Mouse (Mus musculus) MEL-GATA-1-ER (cell line): ENCODE measurements around the gene Nbr1.
"Not testable (repeated sequence)": the region's sequence is repeated elsewhere in the genome, so short reads cannot be mapped to it uniquely, and the experiment has no call there.

Experiments used
- DNase-seq: peaks from one replicate; pipeline ENCODE4 v3.0.0-alpha.2; 2012; ENCODE audit warnings: low read depth; ENCODE audit errors: extremely low read depth

Gene Nbr1

DNA sequence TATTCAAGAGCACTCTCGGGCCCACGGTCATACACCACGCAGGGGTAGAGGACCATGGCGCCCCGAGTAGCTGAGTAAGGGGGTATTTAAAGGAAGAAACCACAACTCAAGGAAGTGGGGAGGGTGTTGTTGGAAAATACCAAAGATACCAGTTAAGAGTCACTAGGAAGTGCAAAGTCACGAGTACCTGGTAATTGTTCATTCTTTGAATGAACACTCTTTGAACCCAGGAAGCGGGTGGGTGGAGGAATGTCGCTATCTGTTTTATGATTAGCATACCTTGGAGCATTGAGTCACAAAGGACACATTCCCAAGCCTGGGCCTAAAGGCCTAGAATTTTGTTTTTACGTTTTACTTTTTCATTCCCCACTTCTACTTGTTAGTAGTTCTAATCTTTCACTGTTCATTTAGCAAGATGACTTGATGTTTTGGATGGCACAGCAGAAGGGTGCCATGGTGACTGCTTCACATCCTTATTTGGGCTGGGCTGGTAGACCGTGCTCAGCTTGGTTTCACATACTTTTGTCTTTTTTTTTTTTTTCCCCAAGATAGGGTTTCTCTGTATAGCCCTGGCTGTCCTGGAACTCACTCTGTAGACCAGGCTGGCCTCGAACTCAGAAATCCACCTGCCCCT, 68.2 kb downstream of the Nbr1 start:
- DNase-seq, result not testable (repeated sequence)

DNA sequence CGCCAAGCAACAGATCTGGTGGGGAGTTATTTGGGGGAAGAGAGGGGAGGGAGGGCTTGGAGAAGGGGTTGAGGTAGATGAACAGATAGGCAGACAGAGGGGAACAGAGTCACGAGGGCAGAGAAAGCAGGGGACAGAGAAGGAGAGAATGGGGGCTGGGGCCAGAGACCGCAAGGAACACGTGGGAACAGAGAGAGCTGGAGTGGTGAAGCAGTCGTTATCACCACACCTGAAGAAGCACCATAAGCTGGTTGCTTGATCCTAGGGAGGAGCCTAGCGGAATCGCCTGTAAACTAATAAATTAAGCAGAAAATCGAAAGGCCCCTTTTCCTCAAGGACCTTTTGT, 74.7 kb downstream of the Nbr1 start:
- no peak for DNase-seq

DNA sequence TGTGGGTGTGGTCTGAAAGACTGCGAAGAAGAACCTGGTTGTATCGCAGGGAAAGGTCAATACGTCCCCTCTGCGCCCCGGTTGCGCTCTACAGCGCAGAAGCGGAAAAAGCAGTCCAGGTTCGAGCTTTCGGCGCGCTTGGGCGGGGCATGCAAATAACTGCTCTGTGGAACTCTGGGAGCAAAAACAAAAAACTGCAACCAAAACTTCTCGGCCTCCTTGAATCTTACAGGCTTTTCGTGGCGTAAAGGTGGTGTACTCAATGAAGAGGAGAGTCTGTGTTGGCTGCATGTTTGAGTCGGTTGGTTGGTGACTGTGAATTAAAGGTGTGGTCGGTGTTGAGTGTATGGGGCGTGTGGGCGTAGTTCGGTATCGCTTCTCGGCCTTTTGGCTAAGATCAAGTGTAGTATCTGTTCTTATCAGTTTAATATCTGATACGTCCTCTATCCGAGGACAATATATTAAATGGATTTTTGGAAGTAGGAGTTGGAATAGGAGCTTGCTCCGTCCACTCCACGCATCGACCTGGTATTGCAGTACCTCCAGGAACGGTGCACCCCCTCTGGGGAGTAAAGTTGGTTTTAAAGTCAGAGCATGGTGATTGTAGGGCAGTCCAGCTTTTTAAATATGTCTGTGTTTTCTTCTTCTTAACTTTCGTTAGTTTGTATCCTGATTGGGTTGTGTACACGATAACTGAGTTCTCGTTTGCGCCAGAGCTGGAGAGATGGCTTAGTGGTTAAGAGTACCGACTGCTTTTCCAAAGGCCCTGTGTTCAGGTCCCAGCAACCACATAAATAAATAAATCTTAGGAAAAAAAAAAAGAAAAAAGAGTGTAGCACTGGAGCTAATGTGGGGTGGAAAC, 75.3 kb downstream of the Nbr1 start, which contains the start of gene Rdm1:
Rdm1 (plus strand) TSS at position 201 of the 862 bp plus-strand sequence.
- DNase-seq, result peak; percentile 88

DNA sequence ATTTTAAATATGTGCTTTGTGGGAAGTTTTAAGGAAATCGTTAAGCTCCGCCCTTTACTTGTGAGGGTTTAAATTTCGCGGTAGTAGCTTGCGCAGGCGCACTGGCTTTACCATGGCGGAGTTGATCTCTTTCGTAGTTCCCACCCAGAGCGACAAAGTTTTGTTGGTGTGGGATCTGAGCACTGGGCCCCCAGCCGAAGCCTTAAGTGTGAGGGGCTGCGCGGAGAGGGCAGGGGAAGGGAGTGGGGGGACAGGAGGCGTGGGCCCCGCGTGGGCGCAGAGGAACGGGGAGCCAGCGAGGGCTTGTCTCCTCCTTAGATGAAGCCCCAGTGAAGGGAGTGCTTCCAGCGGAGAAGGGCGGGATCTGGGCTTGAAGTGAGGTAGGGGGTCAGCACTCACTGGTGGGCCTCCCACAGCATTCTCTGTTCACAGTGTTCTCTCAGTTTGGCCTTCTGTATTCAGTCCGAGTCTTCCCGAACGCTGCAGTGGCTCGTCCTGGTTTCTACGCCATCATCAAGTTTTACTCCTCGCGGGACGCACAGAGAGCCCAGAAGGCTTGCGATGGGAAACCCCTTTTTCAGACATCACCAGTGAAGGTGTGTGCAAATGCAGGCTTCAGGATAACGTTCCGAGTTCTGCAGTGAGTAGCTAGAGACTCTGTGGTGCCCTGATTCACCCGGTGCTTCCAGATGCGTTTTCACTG, 76.1 kb downstream of the Nbr1 start:
- DNase-seq, result peak; percentile 96

DNA sequence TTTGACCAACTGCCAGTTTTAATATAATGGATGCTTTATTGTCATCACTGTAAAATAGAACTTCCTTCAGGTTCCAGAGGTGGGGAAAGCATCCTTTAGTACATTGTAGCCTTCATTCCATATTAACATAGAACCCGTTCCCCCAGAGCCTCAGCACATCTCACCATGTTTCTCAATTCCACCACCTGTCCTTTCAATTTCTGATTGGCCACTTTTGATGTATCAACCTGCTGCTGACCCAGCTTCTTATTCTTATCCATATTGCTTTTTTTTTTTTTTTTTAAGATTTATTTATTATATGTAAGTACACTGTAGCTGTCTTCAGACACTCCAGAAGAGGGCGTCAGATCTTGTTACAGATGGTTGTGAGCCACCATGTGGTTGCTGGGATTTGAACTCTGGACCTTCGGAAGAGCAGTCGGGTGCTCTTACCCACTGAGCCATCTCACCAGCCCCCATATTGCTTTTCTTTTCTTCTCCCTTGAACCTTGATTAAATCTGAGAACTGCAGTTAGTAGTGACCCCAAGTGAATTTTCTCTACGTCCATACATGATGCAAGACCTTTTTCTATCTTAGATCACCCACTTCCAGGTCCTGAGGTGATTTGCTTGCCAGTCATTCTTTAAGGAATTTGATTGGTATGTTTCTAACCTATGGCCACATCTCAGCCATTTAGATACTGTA, 76.9 kb downstream of the Nbr1 start:
- not testable (repeated sequence) for DNase-seq
